Mouse (Mus musculus): ENCODE measurements around the gene Gnb3.

- TF ChIP-seq CTCF (conservative IDR thresholded peaks at IDR 0.05; ENCODE audit: insufficient read depth, insufficient read length, low read depth, low read length) (peak; percentile 55), POLR2A (IDR thresholded peaks at IDR 0.05; ENCODE audit: low read depth, low read length) (no peak)
Observed at GRCm38 (mm10) chr6:124856916-124857839, 17.1 kb upstream of the Gnb3 start, which contains the start of gene P3h3.

Data from kidney, adult 2 months (tissue).